Mouse (Mus musculus) activated CD4-positive, CD25-positive, alpha-beta regulatory T cell, adult 4 months (primary cell): Measurements from ENCODE around the gene Ptpa. TPM values are rescaled to one million over a fixed set of nuclear protein-coding genes. Genes with fewer than 3 reads are reported as not detected.

Experiments
- polyA plus RNA-seq, 2 experiments: library from polyadenylated mRNA; unstranded; fragments of 100-300 nt; shearing (Covaris generic); gene quantifications; one replicate each; pipeline ENCODE4 v1.2.1; 2017

The Ptpa gene
- polyA plus RNA-seq, 2 experiments from 2014 or later = 46.4 to 73.2 TPM

Other genes starting within 250 kb of the Ptpa start
- 1 to 10 TPM; 2.6 to 3.3 TPM for gene Endog, start 244.5 kb upstream of the Ptpa start, polyA plus RNA-seq
- 10 to 100 TPM; 32.0 to 33.8 TPM for gene Spout1, start 237.6 kb upstream of the Ptpa start, polyA plus RNA-seq
- gene Kyat1, start 210.2 kb upstream of the Ptpa start, polyA plus RNA-seq = 1 to 10 TPM; 7.0 to 7.7 TPM
- 10 to 100 TPM; 34.4 to 38.4 TPM for gene Lrrc8a, start 178.3 kb upstream of the Ptpa start, polyA plus RNA-seq
- not detected for gene Gm28035, start 175.5 kb upstream of the Ptpa start, polyA plus RNA-seq
- gene Phyhd1, start 149.8 kb upstream of the Ptpa start, polyA plus RNA-seq = 1 to 10 TPM; 3.9 to 4.8 TPM
- not detected for gene Gm28038, start 135.0 kb upstream of the Ptpa start, polyA plus RNA-seq
- gene Dolk, start 129.7 kb upstream of the Ptpa start, polyA plus RNA-seq = 10 to 100 TPM; 11.6 to 13.6 TPM
- gene Nup188, start 129.6 kb upstream of the Ptpa start, polyA plus RNA-seq = 10 to 100 TPM; 25.8 to 30.6 TPM
- 100 to 1,000 TPM in 1 of 2 experiments, 10 to 100 TPM in 1; 80.5 to 105 TPM for gene Sh3glb2, start 56.7 kb upstream of the Ptpa start, polyA plus RNA-seq
- 1 to 10 TPM; 1.3 to 7.4 TPM for gene Miga2, start 51.8 kb upstream of the Ptpa start, polyA plus RNA-seq
- gene Dolpp1, start 23.8 kb upstream of the Ptpa start, polyA plus RNA-seq = 10 to 100 TPM; 15.3 to 18.3 TPM
- gene Crat, start 226 bp upstream of the Ptpa start, polyA plus RNA-seq = 1 to 10 TPM; 2.9 to 3.5 TPM
- under 1 TPM in 1 of 2 experiments, not detected in 1; 0.16 TPM for gene Ier5l, start 58.2 kb downstream of the Ptpa start, polyA plus RNA-seq
- 1 to 10 TPM; 1.2 to 2.0 TPM for gene Cstad, start 179.0 kb downstream of the Ptpa start, polyA plus RNA-seq